Mouse (Mus musculus) forebrain, embryonic 11.5 days (tissue): ENCODE data around the gene Macf1. TPM values are rescaled to one million over a fixed set of nuclear protein-coding genes. Genes with fewer than 3 reads are reported as not detected.

ENCODE experiments used
- ATAC-seq: fragments of 200-750 bp; cut with Nextera tagmentation; replicated peaks from 2 replicates; pipeline ENCODE4 v1.8.0; 2017; ENCODE audit warnings: moderate TSS enrichment; ENCODE audit not compliant: low FRiP score
- DNase-seq: peaks from one replicate; pipeline ENCODE4 v3.0.0-alpha.2; 2017; ENCODE audit warnings: low spot score
- H3K27ac ChIP-seq: fragments of 300-500 bp; sonication (generic); 2 replicates; pipeline ENCODE4 v1.5.1; 2014; ENCODE audit warnings: low read depth, low read length
- H3K27me3 ChIP-seq: fragments of 300-500 bp; sonication (generic); 2 replicates; pipeline ENCODE4 v1.6.1; 2014; ENCODE audit warnings: mild to moderate bottlenecking, low read length, mixed read lengths; ENCODE audit not compliant: control insufficient read depth, insufficient read depth
- H3K36me3 ChIP-seq: fragments of 300-500 bp; sonication (generic); 2 replicates; pipeline ENCODE4 v1.6.1; 2014; ENCODE audit warnings: mild to moderate bottlenecking, low read length, moderate library complexity, mixed read lengths; ENCODE audit not compliant: control insufficient read depth, insufficient read depth
- H3K4me1 ChIP-seq: fragments of 300-500 bp; sonication (generic); replicated peaks from 2 replicates; pipeline ENCODE4 v1.6.1; 2014; ENCODE audit warnings: low read length, mixed read lengths; ENCODE audit not compliant: control insufficient read depth, insufficient read depth
- H3K4me2 ChIP-seq: fragments of 300-500 bp; sonication (generic); 2 replicates; pipeline ENCODE4 v1.6.1; 2014; ENCODE audit warnings: low read depth, mild to moderate bottlenecking, low read length, moderate library complexity, mixed read lengths; ENCODE audit not compliant: severe bottlenecking
- H3K4me3 ChIP-seq: fragments of 300-500 bp; sonication (generic); 2 replicates; pipeline ENCODE4 v1.5.1; 2014; ENCODE audit warnings: low read depth, low read length
- H3K9ac ChIP-seq: fragments of 300-500 bp; sonication (generic); 2 replicates; pipeline ENCODE4 v1.6.1; 2014; ENCODE audit warnings: low read length
- H3K9me3 ChIP-seq: fragments of 300-500 bp; sonication (generic); 2 replicates; pipeline ENCODE4 v1.6.1; 2016; ENCODE audit warnings: low read length, mixed read lengths; ENCODE audit not compliant: control insufficient read depth
- WGBS: fragments of 180-500 bp; shearing (Covaris S2); extraction: QIAGEN DNeasy Blood & Tissue Kit; methylation state at CpG from one replicate; pipeline ENCODE4 v1.1.7; 2014; 5-methylcytosine and 5-hydroxymethylcytosine counted together
- polyA plus RNA-seq: library from polyadenylated mRNA; unstranded; fragments of >200 nt; fragmentation: Nextera tagmentation; extraction: Ambion mirVana; gene quantifications from 2 replicates; pipeline ENCODE4 v1.2.1, GENCODE M21; 2014

The Macf1 gene
- polyA plus RNA-seq, 1 experiment from 2014 or later = 88.8 TPM

- Histone ChIP-seq H3K4me1 (no peaks in the 10 kb centered on the region), H3K27ac (no peak overlapping the region), H3K4me3 (no peak overlapping the region), H3K9ac (no peak overlapping the region), H3K9me3 (no peaks in the 10 kb centered on the region), H3K36me3 (peaks cover 3% of the 10 kb centered on the region; the same call in 1 of the 2 replicates), H3K4me2 (no peak overlapping the region), H3K27me3 (no peaks in the 10 kb centered on the region)
- no peak for ATAC-seq
- 94% methylated on average over 5 of the region's 5 CpGs for whole genome bisulfite sequencing
- DNase-seq = no peak
Measured at GRCm38 (mm10) chr4:123707340-123707739, 23.2 kb upstream of the Macf1 start.

DNA sequence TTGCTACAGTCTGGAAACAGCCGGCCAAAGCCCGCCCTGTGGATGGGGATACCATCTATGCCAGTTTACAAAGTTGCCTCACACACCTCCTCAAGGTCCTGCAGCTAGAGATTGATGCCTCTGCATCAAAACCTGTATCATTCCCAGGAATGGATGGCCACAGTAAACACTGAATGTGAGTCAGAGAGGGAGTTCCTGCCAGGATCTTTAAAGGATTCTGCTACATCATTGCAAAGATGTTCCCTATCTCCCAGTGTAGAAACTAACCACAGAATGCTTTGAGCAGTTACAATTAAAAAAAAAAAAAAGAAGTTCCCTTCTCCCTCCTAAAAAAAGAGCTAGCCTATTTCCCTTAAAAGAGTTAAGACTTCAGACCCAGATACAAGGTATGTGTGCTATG is 21.2 kb upstream of the Macf1 start:
- no peak overlapping the region for H3K4me3 ChIP-seq
- H3K36me3 ChIP-seq = no peaks in the 10 kb centered on the region
- no peak overlapping the region for H3K9ac ChIP-seq
- WGBS = 77% methylated on average over 2 of the region's 2 CpGs
- no peak overlapping the region for H3K27ac ChIP-seq
- no peak overlapping the region for H3K4me2 ChIP-seq
- no peaks in the 10 kb centered on the region for H3K27me3 ChIP-seq
- H3K9me3 ChIP-seq = no peaks in the 10 kb centered on the region
- no peak for DNase-seq
- no peak for ATAC-seq
- H3K4me1 ChIP-seq = no peaks in the 10 kb centered on the region

DNA sequence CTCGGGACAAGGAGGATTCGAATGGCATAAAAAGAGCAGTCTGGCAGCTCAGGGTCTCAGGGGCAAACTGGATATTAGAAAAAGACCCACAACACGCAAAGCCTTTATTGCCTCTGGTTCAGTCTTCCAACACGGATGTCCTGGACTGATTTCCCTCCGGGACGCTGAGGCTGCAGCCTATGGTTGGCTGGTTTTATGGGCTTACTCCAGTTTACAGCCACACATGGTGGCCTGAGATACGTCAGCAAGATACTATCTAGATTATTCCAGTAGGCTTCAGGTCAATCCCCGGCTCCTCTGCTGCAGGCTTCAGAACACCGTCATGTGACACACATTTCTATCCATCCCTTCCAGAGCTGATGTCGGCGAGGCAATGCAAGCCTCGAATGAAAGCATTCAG is 9.2 kb upstream of the Macf1 start:
- Histone ChIP-seq H3K4me3 (no peak overlapping the region), H3K36me3 (no peaks in the 10 kb centered on the region), H3K9ac (no peak overlapping the region), H3K9me3 (no peaks in the 10 kb centered on the region), H3K27me3 (no peaks in the 10 kb centered on the region), H3K27ac (no peak overlapping the region), H3K4me2 (no peak overlapping the region), H3K4me1 (no peaks in the 10 kb centered on the region)
- ATAC-seq (no peak), DNase-seq (no peak)
- WGBS = 89% methylated on average over 12 of the region's 12 CpGs

DNA sequence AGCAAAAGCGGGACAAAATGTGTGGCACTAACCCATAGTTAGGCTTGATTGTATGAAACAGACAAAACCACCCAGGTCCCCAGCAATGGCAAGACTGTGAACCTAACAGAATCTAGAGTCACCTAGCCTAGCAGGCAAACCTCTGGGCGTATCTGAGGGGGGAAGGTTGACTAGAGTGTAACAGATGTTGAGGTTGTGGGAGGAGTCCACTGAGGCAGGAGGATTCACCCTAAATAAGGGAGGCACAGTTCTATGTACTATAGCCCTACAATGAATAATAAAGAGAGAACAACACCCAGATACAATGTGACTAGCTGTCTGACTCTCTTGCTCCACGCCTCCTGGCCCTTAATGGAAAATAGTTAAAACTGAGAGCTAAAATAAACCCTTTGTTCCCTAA is 7.9 kb upstream of the Macf1 start:
- Histone ChIP-seq H3K4me1 (peaks cover 2% of the 10 kb centered on the region; the same call in 1 of the 2 replicates), H3K9me3 (no peaks in the 10 kb centered on the region), H3K4me2 (no peak overlapping the region), H3K27me3 (no peaks in the 10 kb centered on the region), H3K27ac (no peak overlapping the region), H3K4me3 (no peak overlapping the region), H3K9ac (no peak overlapping the region), H3K36me3 (no peaks in the 10 kb centered on the region)
- DNase-seq = no peak
- no peak for ATAC-seq
- WGBS = 81% methylated on average over 3 of the region's 3 CpGs

GRCm38 (mm10) chr4:123690311-123690710 is 6.2 kb upstream of the Macf1 start:
- Histone ChIP-seq H3K36me3 (no peaks in the 10 kb centered on the region), H3K27me3 (no peaks in the 10 kb centered on the region), H3K9ac (no peak overlapping the region), H3K4me1 (peaks cover 8% of the 10 kb centered on the region), H3K4me3 (no peak overlapping the region), H3K4me2 (no peak overlapping the region), H3K9me3 (no peaks in the 10 kb centered on the region), H3K27ac (no peak overlapping the region)
- DNase-seq (no peak), ATAC-seq (no peak)
- 84% methylated on average over 10 of the region's 10 CpGs for WGBS

DNA sequence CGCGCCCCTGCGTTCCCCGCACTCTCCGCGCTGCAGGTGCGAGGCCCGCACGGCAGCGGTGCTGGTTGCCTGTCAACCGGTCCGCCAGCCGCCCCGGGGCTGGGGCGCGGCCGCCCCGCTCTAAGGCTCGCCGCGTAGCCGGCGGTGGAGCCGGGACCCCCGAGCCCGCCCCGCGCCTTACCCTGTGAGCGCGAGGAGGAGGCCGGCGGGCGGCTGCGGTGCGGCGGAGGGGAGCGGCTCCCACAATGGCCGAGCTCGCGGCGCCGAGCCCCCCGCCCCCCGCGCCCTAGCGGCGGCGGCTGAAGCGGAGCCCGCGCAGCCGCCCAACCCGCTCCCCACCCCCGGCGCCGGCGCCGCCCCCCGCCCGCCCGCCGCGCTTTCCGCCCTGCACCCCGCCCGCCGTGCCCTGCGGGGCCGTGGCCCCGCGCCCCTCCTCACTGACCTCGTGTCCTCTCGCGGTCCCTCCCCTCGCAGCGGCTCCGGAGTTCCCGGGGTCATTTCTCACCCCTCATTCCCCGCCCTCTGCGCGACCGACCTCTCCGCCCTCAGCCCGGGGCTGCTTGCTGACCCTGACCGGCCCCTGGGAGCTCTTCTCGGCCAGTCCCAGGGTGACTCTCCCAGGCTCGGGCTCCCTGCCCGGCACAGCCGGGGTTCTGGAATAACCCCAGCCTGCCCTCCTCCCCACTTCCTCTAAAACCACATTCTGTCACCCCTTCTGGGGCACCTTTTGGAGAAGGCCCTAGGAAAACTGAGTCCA is 3.0 kb upstream of the Macf1 start:
- Histone ChIP-seq H3K27me3 (no peaks in the 10 kb centered on the region), H3K36me3 (no peaks in the 10 kb centered on the region), H3K4me1 (peaks cover 8% of the 10 kb centered on the region), H3K4me3 (peak overlapping the region; percentile 76), H3K9ac (peak overlapping the region; percentile 81), H3K9me3 (no peaks in the 10 kb centered on the region), H3K4me2 (peak overlapping the region; percentile 100), H3K27ac (peak overlapping the region; percentile 41; the same call in 1 of the 2 replicates)
- peak; percentile 63 for ATAC-seq
- whole genome bisulfite sequencing = under 1% methylated on average over 62 of the region's 89 CpGs
- DNase-seq = peak; percentile 75

DNA sequence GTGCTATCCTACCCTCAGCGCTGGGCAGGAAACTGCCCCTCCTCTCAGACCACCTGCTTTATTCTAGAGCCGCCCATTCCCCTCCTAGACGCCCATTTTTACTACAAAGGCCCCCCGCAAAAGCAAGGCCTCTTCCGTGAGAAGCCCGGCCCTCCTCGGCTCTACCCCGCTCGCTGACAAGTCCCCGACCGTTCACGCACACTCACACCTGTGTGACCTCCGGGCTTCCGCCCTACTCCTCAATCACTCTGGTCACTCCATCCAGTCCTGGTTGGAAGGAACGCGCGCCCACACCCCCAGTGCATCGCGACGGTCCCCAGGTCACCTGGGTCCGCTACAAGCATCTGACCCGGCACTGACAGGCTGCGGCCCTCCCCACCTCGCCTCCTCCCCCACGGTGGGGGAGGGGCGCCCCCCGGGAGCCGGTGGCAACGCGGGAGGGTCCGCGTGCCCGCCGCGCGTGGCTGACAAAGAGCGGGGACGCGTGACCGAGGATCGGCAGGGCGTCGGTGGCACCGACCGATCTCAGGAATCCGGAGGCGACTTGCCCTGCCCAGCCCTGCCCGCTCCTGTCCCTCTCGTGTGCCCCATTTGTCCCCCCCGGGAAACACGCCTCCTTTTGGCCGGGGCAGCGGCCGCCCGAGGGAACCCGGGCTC is 2.3 kb upstream of the Macf1 start:
- Histone ChIP-seq H3K27ac (peak overlapping the region; percentile 41; the same call in 1 of the 2 replicates), H3K9ac (peak overlapping the region; percentile 81), H3K27me3 (no peaks in the 10 kb centered on the region), H3K4me2 (peak overlapping the region; percentile 100), H3K36me3 (no peaks in the 10 kb centered on the region), H3K4me1 (peaks cover 8% of the 10 kb centered on the region), H3K9me3 (no peaks in the 10 kb centered on the region), H3K4me3 (peak overlapping the region; percentile 76)
- ATAC-seq = peak; percentile 65
- peak; percentile 70 for DNase-seq
- 1% methylated on average over 52 of the region's 56 CpGs for WGBS

DNA sequence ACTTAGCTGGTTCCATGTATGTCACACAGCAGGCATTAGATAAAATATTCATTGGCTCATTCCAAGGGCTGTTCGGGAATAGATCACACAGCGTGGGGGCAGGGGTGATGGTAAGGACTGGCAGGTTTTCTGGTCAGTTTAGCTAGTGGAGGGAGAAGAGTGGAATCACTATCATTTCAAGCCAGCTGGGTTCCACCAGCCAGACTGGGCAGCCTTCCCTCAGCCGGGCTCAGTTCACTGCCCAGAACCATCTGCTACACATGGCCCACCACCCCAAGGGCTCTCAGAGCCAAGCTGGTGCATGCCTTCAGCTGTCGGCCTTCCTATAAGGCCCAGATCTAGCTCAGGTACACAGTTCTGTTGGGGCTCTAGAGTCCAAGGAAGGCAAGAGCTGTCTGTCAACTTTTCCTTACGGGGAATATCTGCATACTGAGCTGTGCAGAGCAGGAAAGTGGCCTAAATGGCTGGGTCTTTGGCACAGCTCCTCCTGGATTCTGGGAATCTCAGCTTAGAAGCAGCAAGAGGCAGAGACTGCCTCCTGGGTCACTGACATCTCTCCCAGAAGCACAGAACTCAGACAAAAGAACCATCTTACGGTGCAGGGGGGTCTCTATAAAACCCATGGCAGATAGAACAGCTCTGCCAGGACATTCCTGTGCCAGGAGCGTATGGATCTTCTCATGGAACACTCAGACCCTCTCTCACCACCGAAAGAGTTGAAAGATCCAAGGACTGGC is 1.5 kb upstream of the Macf1 start:
- peak overlapping the region; percentile 17 for H3K9ac ChIP-seq
- no peaks in the 10 kb centered on the region for H3K9me3 ChIP-seq
- peak overlapping the region; percentile 76 for H3K4me3 ChIP-seq
- peaks cover 8% of the 10 kb centered on the region for H3K4me1 ChIP-seq
- 55% methylated on average over 8 of the region's 8 CpGs for WGBS
- ATAC-seq (no peak), DNase-seq (no peak)
- H3K36me3 ChIP-seq = no peaks in the 10 kb centered on the region
- peak overlapping the region; percentile 100; the same call in 1 of the 2 replicates for H3K4me2 ChIP-seq
- no peaks in the 10 kb centered on the region for H3K27me3 ChIP-seq
- no peak overlapping the region for H3K27ac ChIP-seq
